Mouse (Mus musculus) embryonic facial prominence, embryonic 10.5 days (tissue): ENCODE results near the gene Prdm8. TPM values are rescaled to one million over a fixed set of nuclear protein-coding genes. Genes with fewer than 3 reads are reported as not detected.

Experiments used
- DNase-seq: peaks from one replicate; pipeline ENCODE4 v3.0.0-alpha.2; 2017; ENCODE audit warnings: low spot score
- H3K27ac ChIP-seq: fragments of 300-500 bp; sonication (generic); replicated peaks from 2 replicates; pipeline ENCODE4 v1.5.1; 2016; ENCODE audit warnings: mild to moderate bottlenecking
- H3K27me3 ChIP-seq: fragments of 300-500 bp; sonication (generic); replicated peaks from 2 replicates; pipeline ENCODE4 v1.6.1; 2016; ENCODE audit warnings: low read depth, mild to moderate bottlenecking; ENCODE audit not compliant: poor library complexity, severe bottlenecking
- H3K36me3 ChIP-seq: fragments of 300-500 bp; sonication (generic); replicated peaks from 2 replicates; pipeline ENCODE4 v1.6.1; 2016; ENCODE audit warnings: mild to moderate bottlenecking, moderate library complexity
- H3K4me1 ChIP-seq: fragments of 300-500 bp; sonication (generic); 2 replicates; pipeline ENCODE4 v1.6.1; 2016
- H3K4me3 ChIP-seq: fragments of 300-500 bp; sonication (generic); 2 replicates; pipeline ENCODE4 v1.5.1; 2016; ENCODE audit warnings: mild to moderate bottlenecking, moderate library complexity
- H3K9me3 ChIP-seq: fragments of 300-500 bp; sonication (generic); 2 replicates; pipeline ENCODE4 v1.6.1; 2016; ENCODE audit warnings: mild to moderate bottlenecking
- WGBS: fragments of 180-500 bp; shearing (Covaris S2); methylation state at CpG from one replicate; pipeline ENCODE4 v1.1.7; 2016; 5-methylcytosine and 5-hydroxymethylcytosine counted together
- polyA plus RNA-seq: library from polyadenylated mRNA; unstranded; fragments of >200 nt; fragmentation: Nextera tagmentation; extraction: Ambion mirVana; gene quantifications from 2 replicates; pipeline ENCODE4 v1.2.1, GENCODE M21; 2016

The Prdm8 gene
- polyA plus RNA-seq, 1 experiment from 2014 or later = 0.05 TPM

- Histone ChIP-seq H3K27ac (no peak overlapping the region), H3K4me3 (no peak overlapping the region), H3K9me3 (no peaks in the 10 kb centered on the region), H3K4me1 (peaks cover 14% of the 10 kb centered on the region), H3K36me3 (no peaks in the 10 kb centered on the region), H3K27me3 (peaks cover 57% of the 10 kb centered on the region)
- 23% methylated on average over 4 of the region's 4 CpGs for WGBS
- DNase-seq = no peak
These were observed 25.4 kb downstream of the Prdm8 start for GRCm38 (mm10) chr5:98192295-98192983.

- H3K4me3 ChIP-seq = no peak overlapping the region
- H3K4me1 ChIP-seq = peaks cover 6% of the 10 kb centered on the region
- peaks cover 32% of the 10 kb centered on the region for H3K27me3 ChIP-seq
- H3K27ac ChIP-seq = no peak overlapping the region
- no peaks in the 10 kb centered on the region for H3K9me3 ChIP-seq
- WGBS = 83% methylated on average over 1 of the region's 1 CpGs
- H3K36me3 ChIP-seq = no peaks in the 10 kb centered on the region
- DNase-seq = no peak
These were observed 28.0 kb downstream of the Prdm8 start for GRCm38 (mm10) chr5:98194959-98195358.

- Histone ChIP-seq H3K27me3 (peaks cover 7% of the 10 kb centered on the region; the same call in 1 of the 2 replicates), H3K9me3 (no peaks in the 10 kb centered on the region), H3K36me3 (no peaks in the 10 kb centered on the region), H3K4me1 (peaks cover 3% of the 10 kb centered on the region; the same call in 1 of the 2 replicates), H3K4me3 (no peak overlapping the region), H3K27ac (no peak overlapping the region)
- DNase-seq = no peak
- 63% methylated on average over 7 of the region's 7 CpGs for WGBS
These were observed 31.6 kb downstream of the Prdm8 start for GRCm38 (mm10) chr5:98198412-98199218.

- H3K27me3 ChIP-seq = peaks cover 7% of the 10 kb centered on the region; the same call in 1 of the 2 replicates
- no peaks in the 10 kb centered on the region for H3K9me3 ChIP-seq
- H3K4me1 ChIP-seq = peaks cover 3% of the 10 kb centered on the region; the same call in 1 of the 2 replicates
- 41% methylated on average over 7 of the region's 7 CpGs for WGBS
- H3K4me3 ChIP-seq = no peak overlapping the region
- H3K27ac ChIP-seq = no peak overlapping the region
- no peak for DNase-seq
- H3K36me3 ChIP-seq = no peaks in the 10 kb centered on the region
These were observed 32.2 kb downstream of the Prdm8 start for GRCm38 (mm10) chr5:98199219-98199552.

GRCm38 (mm10) chr5:98201606-98202005, 34.6 kb downstream of the Prdm8 start:
- no peak overlapping the region for H3K27ac ChIP-seq
- H3K4me1 ChIP-seq = peaks cover 3% of the 10 kb centered on the region; the same call in 1 of the 2 replicates
- 88% methylated on average over 3 of the region's 3 CpGs for WGBS
- DNase-seq = no peak
- no peak overlapping the region for H3K4me3 ChIP-seq
- H3K27me3 ChIP-seq = peaks cover 4% of the 10 kb centered on the region; the same call in 1 of the 2 replicates
- H3K9me3 ChIP-seq = no peaks in the 10 kb centered on the region
- H3K36me3 ChIP-seq = no peaks in the 10 kb centered on the region

GRCm38 (mm10) chr5:98202996-98203395, 36.0 kb downstream of the Prdm8 start:
- Histone ChIP-seq H3K27ac (no peak overlapping the region), H3K27me3 (no peaks in the 10 kb centered on the region), H3K4me3 (no peak overlapping the region), H3K36me3 (no peaks in the 10 kb centered on the region), H3K4me1 (peaks cover 3% of the 10 kb centered on the region; the same call in 1 of the 2 replicates), H3K9me3 (no peaks in the 10 kb centered on the region)
- 44% methylated on average over 4 of the region's 4 CpGs for WGBS
- peak; percentile 38 for DNase-seq

- H3K27me3 ChIP-seq = no peaks in the 10 kb centered on the region
- DNase-seq = no peak
- H3K36me3 ChIP-seq = no peaks in the 10 kb centered on the region
- no peak overlapping the region for H3K27ac ChIP-seq
- H3K9me3 ChIP-seq = 0 out of 2 replicates have a peak, but pooled peaks cover 2% of the 10 kb centered on the region
- WGBS = 66% methylated on average over 4 of the region's 4 CpGs
- no peaks in the 10 kb centered on the region for H3K4me1 ChIP-seq
- H3K4me3 ChIP-seq = no peak overlapping the region
These were observed 45.5 kb downstream of the Prdm8 start for GRCm38 (mm10) chr5:98212501-98212900.

- Histone ChIP-seq H3K36me3 (no peaks in the 10 kb centered on the region), H3K4me3 (no peak overlapping the region), H3K27me3 (no peaks in the 10 kb centered on the region), H3K27ac (no peak overlapping the region), H3K4me1 (peaks cover 5% of the 10 kb centered on the region; the same call in 1 of the 2 replicates), H3K9me3 (no peaks in the 10 kb centered on the region)
- no peak for DNase-seq
- 70% methylated on average over 4 of the region's 4 CpGs for WGBS
These were observed 55.0 kb downstream of the Prdm8 start for GRCm38 (mm10) chr5:98221956-98222355.

- DNase-seq = no peak
- Histone ChIP-seq H3K9me3 (no peaks in the 10 kb centered on the region), H3K36me3 (no peaks in the 10 kb centered on the region), H3K4me3 (no peak overlapping the region), H3K27ac (no peak overlapping the region), H3K4me1 (no peaks in the 10 kb centered on the region), H3K27me3 (no peaks in the 10 kb centered on the region)
- WGBS = 88% methylated on average over 2 of the region's 2 CpGs
These were observed 59.7 kb downstream of the Prdm8 start for GRCm38 (mm10) chr5:98226710-98227109.

- no peak overlapping the region for H3K27ac ChIP-seq
- 85% methylated on average over 6 of the region's 6 CpGs for WGBS
- H3K4me3 ChIP-seq = no peak overlapping the region
- H3K9me3 ChIP-seq = no peaks in the 10 kb centered on the region
- H3K27me3 ChIP-seq = no peaks in the 10 kb centered on the region
- no peaks in the 10 kb centered on the region for H3K4me1 ChIP-seq
- H3K36me3 ChIP-seq = no peaks in the 10 kb centered on the region
- DNase-seq = no peak
These were observed 62.5 kb downstream of the Prdm8 start for GRCm38 (mm10) chr5:98229456-98229855.

- Histone ChIP-seq H3K4me3 (no peak overlapping the region), H3K4me1 (no peaks in the 10 kb centered on the region), H3K27ac (no peak overlapping the region), H3K27me3 (no peaks in the 10 kb centered on the region), H3K36me3 (no peaks in the 10 kb centered on the region), H3K9me3 (no peaks in the 10 kb centered on the region)
- no peak for DNase-seq
- 86% methylated on average over 6 of the region's 6 CpGs for WGBS
These were observed 71.5 kb downstream of the Prdm8 start for GRCm38 (mm10) chr5:98238466-98238865.
